Mouse (Mus musculus): ENCODE measurements around the gene Ddx41.

Gene Ddx41

GRCm38 (mm10) chr13:55507877-55508276, 28.6 kb downstream of the Ddx41 start:
- DNase-seq (ENCODE audit: low spot score in 2 of 2) = no peak

GRCm38 (mm10) chr13:55506697-55507096, 29.8 kb downstream of the Ddx41 start:
- no peak for DNase-seq (ENCODE audit: low spot score in 2 of 2)

GRCm38 (mm10) chr13:55505810-55506209, 30.6 kb downstream of the Ddx41 start:
- DNase-seq (ENCODE audit: low spot score in 2 of 2) = no peak

GRCm38 (mm10) chr13:55504390-55504789, 32.1 kb downstream of the Ddx41 start:
- DNase-seq (ENCODE audit: low spot score in 2 of 2) = no peak

GRCm38 (mm10) chr13:55502405-55502804, 34.1 kb downstream of the Ddx41 start:
- no peak for DNase-seq (ENCODE audit: low spot score in 2 of 2)

GRCm38 (mm10) chr13:55500575-55500974, 35.9 kb downstream of the Ddx41 start:
- no peak for DNase-seq (ENCODE audit: low spot score in 2 of 2)

- DNase-seq (ENCODE audit: low spot score in 2 of 2) = no peak
Measured at GRCm38 (mm10) chr13:55498906-55499305, 37.6 kb downstream of the Ddx41 start.

- DNase-seq (ENCODE audit: low spot score in 2 of 2) = no peak
Measured at GRCm38 (mm10) chr13:55496661-55497060, 39.8 kb downstream of the Ddx41 start.

- no peak for DNase-seq (ENCODE audit: low spot score in 2 of 2)
Measured at GRCm38 (mm10) chr13:55495702-55496101, 40.8 kb downstream of the Ddx41 start.

- DNase-seq (ENCODE audit: low spot score in 2 of 2) = no peak
Measured at GRCm38 (mm10) chr13:55494883-55495621, 41.4 kb downstream of the Ddx41 start.

GRCm38 (mm10) chr13:55494257-55494656, 42.2 kb downstream of the Ddx41 start:
- DNase-seq (ENCODE audit: low spot score in 2 of 2) = no peak

- DNase-seq (ENCODE audit: low spot score in 2 of 2) = no peak
Measured at GRCm38 (mm10) chr13:55487578-55488498, 48.6 kb downstream of the Ddx41 start, which contains the start of gene Dbn1. Dbn1 (minus strand) TSS chr13:55488111.

GRCm38 (mm10) chr13:55486916-55487577, 49.4 kb downstream of the Ddx41 start:
- DNase-seq (ENCODE audit: low spot score in 2 of 2) = no peak

- no peak for DNase-seq (ENCODE audit: low spot score in 2 of 2)
Measured at GRCm38 (mm10) chr13:55486029-55486794, 50.2 kb downstream of the Ddx41 start.

- no peak for DNase-seq (ENCODE audit: low spot score in 2 of 2)
Measured at GRCm38 (mm10) chr13:55484520-55485088, 51.9 kb downstream of the Ddx41 start.

- peak; percentile 93 to 97 for DNase-seq (ENCODE audit: low spot score in 2 of 2)
Measured at GRCm38 (mm10) chr13:55483593-55483992, 52.9 kb downstream of the Ddx41 start.

- DNase-seq (ENCODE audit: low spot score in 2 of 2) = no peak
Measured at GRCm38 (mm10) chr13:55483071-55483470, 53.4 kb downstream of the Ddx41 start.

- DNase-seq (ENCODE audit: low spot score in 2 of 2) = no peak
Measured at GRCm38 (mm10) chr13:55482542-55482941, 53.9 kb downstream of the Ddx41 start.

All from right cerebral cortex, postnatal 36 days (tissue).